Mouse (Mus musculus): ENCODE results near the gene Lrcol1.

Lrcol1 gene

GRCm38 (mm10) chr5:110344524-110344923 lies at the start of gene Lrcol1:
Lrcol1 (plus strand) TSS chr5:110344730.
- peak; percentile 58 for DNase-seq

GRCm38 (mm10) chr5:110296637-110297036 lies 47.9 kb upstream of the Lrcol1 start:
- peak; percentile 18 for DNase-seq

GRCm38 (mm10) chr5:110300591-110300990 lies 43.9 kb upstream of the Lrcol1 start:
- no peak for DNase-seq

GRCm38 (mm10) chr5:110308861-110309260 lies 35.7 kb upstream of the Lrcol1 start:
- no peak for DNase-seq

- no peak for DNase-seq
These were observed 31.4 kb upstream of the Lrcol1 start for GRCm38 (mm10) chr5:110313127-110313526.

- no peak for DNase-seq
These were observed 14.0 kb upstream of the Lrcol1 start for GRCm38 (mm10) chr5:110330508-110330907.

- no peak for DNase-seq
These were observed 5.7 kb upstream of the Lrcol1 start for GRCm38 (mm10) chr5:110338792-110339191.

GRCm38 (mm10) chr5:110342648-110343284 lies 1.8 kb upstream of the Lrcol1 start, which contains the start of gene P2rx2:
P2rx2 (minus strand) TSS chr5:110343212.
- peak; percentile 72 for DNase-seq

- no peak for DNase-seq
These were observed 1.0 kb downstream of the Lrcol1 start for GRCm38 (mm10) chr5:110345553-110345952.

- DNase-seq: no peak
These were observed 2.5 kb downstream of the Lrcol1 start for GRCm38 (mm10) chr5:110347006-110347405.

- DNase-seq: peak; percentile 52
These were observed 10.2 kb downstream of the Lrcol1 start for GRCm38 (mm10) chr5:110354716-110355115.

GRCm38 (mm10) chr5:110357531-110358179 lies 13.1 kb downstream of the Lrcol1 start:
- peak; percentile 91 for DNase-seq

- no peak for DNase-seq
These were observed 16.9 kb downstream of the Lrcol1 start for GRCm38 (mm10) chr5:110361465-110361864.

GRCm38 (mm10) chr5:110362813-110363178 lies 18.3 kb downstream of the Lrcol1 start:
- DNase-seq: no peak

- DNase-seq: peak; percentile 76
These were observed 18.8 kb downstream of the Lrcol1 start for GRCm38 (mm10) chr5:110363179-110363821.

GRCm38 (mm10) chr5:110363822-110364545 lies 19.5 kb downstream of the Lrcol1 start:
- DNase-seq: no peak

GRCm38 (mm10) chr5:110376802-110377433 lies 32.4 kb downstream of the Lrcol1 start:
- DNase-seq: peak; percentile 85

- no peak for DNase-seq
These were observed 33.7 kb downstream of the Lrcol1 start for GRCm38 (mm10) chr5:110378181-110378583.

- DNase-seq: no peak
These were observed 34.6 kb downstream of the Lrcol1 start for GRCm38 (mm10) chr5:110379086-110379485.

- DNase-seq: no peak
These were observed 35.3 kb downstream of the Lrcol1 start for GRCm38 (mm10) chr5:110379823-110380222.

- no peak for DNase-seq
These were observed 40.0 kb downstream of the Lrcol1 start for GRCm38 (mm10) chr5:110384491-110384890.

- no peak for DNase-seq
These were observed 40.7 kb downstream of the Lrcol1 start for GRCm38 (mm10) chr5:110385263-110385662.

Measured in lung, postnatal 36 days (tissue).